ENCODE assay signal across 8 mouse cellular contexts in the genomic region with DNA sequence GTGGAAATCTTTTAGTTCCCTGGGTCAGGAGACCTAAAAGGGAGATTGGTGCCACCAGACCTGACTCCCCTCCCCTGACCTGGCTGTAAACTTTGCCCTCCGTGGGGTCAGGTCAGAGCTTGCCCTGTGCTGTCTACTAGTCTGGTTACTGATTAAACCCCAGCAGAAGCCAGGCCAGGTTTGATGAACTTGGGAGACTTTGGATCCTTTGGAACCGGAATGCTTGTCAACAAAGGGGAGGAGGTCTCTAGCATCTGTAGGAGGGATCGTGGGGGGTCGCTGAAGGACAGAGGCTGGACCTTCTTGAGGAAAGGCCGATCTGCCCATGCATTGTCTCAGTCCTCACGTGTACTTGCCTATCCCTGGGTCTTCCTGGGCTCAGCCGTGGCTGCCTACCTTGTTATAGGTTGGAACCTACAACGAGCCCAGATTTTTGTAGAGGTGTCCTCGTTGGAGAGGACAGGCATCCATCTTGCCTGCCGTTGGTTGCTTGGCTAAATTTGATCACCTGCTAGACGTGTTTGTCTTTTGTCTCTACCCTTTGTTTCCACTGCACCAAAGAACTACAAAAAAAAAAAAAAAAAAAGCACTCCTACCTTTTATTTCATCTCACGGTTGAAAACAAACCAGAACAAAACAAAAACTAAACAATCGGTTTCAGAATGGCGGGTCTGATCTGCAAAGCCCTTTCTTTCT. TPM values are rescaled to one million over a fixed set of nuclear protein-coding genes. Genes with fewer than 3 reads are reported as not detected.
DNase-seq lines count a peak whose midpoint lies in the region; ATAC-seq and TF ChIP-seq lines count a peak whose summit lies in the region.

No protein-coding gene starts in this region.

- no peaks in the 10 kb centered on the region for H3K9me3 ChIP-seq in hindbrain, embryonic 13.5 days
- H3K9me3 ChIP-seq in limb, embryonic 14.5 days (ENCODE audit: control insufficient read depth, low read length): no peaks in the 10 kb centered on the region

- H3K27ac ChIP-seq in layer of hippocampus, adult 2 months: peak overlapping the region; percentile 96
- H3K27ac ChIP-seq in hindbrain, embryonic 13.5 days: peak overlapping the region; percentile 96
- H3K27ac ChIP-seq in limb, embryonic 14.5 days (replicated peaks; ENCODE audit: low read depth, low read length): no peak overlapping the region
- peak overlapping the region; percentile 94 for H3K27ac ChIP-seq in small intestine, adult 2 months (ENCODE audit: insufficient read depth, low read depth, low read length)

- no peaks in the 10 kb centered on the region for H3K27me3 ChIP-seq in hindbrain, embryonic 13.5 days
- no peaks in the 10 kb centered on the region for H3K27me3 ChIP-seq in limb, embryonic 14.5 days (ENCODE audit: control insufficient read depth, insufficient read depth, low read length)
- no peaks in the 10 kb centered on the region for H3K27me3 ChIP-seq in small intestine, adult 2 months (ENCODE audit: control insufficient read depth, insufficient read depth, low read length)

- peaks cover 67% of the 10 kb centered on the region for H3K4me1 ChIP-seq in hindbrain, embryonic 13.5 days (replicated peaks)
- peaks cover 36% of the 10 kb centered on the region for H3K4me1 ChIP-seq in limb, embryonic 14.5 days (ENCODE audit: control insufficient read depth, insufficient read depth, low read length)
- peaks cover 37% of the 10 kb centered on the region for H3K4me1 ChIP-seq in small intestine, adult 2 months (ENCODE audit: control insufficient read depth, insufficient read depth, insufficient read length, low read length)

- no peak for DNase-seq in layer of hippocampus, adult 2 months (ENCODE audit: low spot score in 2 of 2)
- no peak for DNase-seq in layer of hippocampus, postnatal 14 days (ENCODE audit: low spot score in 2 of 2)
- no peak for DNase-seq in limb, embryonic 14.5 days (ENCODE audit: low spot score)
- no peak for DNase-seq in urinary bladder, postnatal 14 days (ENCODE audit: low spot score)
- no peak for DNase-seq in cerebellum, adult 18-20 months
- no peak for DNase-seq in left cerebral cortex, postnatal 4 days

- no peak for TF ChIP-seq POLR2A in limb, embryonic 14.5 days (IDR thresholded peaks at IDR 0.05; ENCODE audit: borderline replicate concordance, extremely low read depth, insufficient read depth, insufficient read length)
- TF ChIP-seq POLR2A in small intestine, adult 2 months (IDR thresholded peaks at IDR 0.05; ENCODE audit: low read depth, low read length): no peak

- H3K36me3 ChIP-seq in hindbrain, embryonic 13.5 days: no peaks in the 10 kb centered on the region
- H3K36me3 ChIP-seq in limb, embryonic 14.5 days (ENCODE audit: control insufficient read depth, insufficient read depth, low read length): no peaks in the 10 kb centered on the region
- H3K36me3 ChIP-seq in small intestine, adult 2 months (ENCODE audit: control insufficient read depth, insufficient read depth, low read length): no peaks in the 10 kb centered on the region

- 15% methylated on average over 14 of the region's 14 CpGs for WGBS in hindbrain, embryonic 13.5 days
- WGBS in limb, embryonic 14.5 days: 50% methylated on average over 14 of the region's 14 CpGs
- 16% methylated on average over 14 of the region's 14 CpGs for WGBS in small intestine, adult 2 months

- H3K4me2 ChIP-seq in hindbrain, embryonic 13.5 days: peak overlapping the region; percentile 98
- H3K4me2 ChIP-seq in limb, embryonic 14.5 days (replicated peaks; ENCODE audit: low read depth, low read length, severe bottlenecking): peak overlapping the region; percentile 87

- H3K9ac ChIP-seq in hindbrain, embryonic 13.5 days: peak overlapping the region; percentile 100
- 0 out of 2 replicates have a peak overlapping the region, but pooled peaks have one; percentile 7 for H3K9ac ChIP-seq in limb, embryonic 14.5 days (ENCODE audit: low read depth, low read length, severe bottlenecking)

- intact Hi-C loops in left cerebral cortex, postnatal 4 days (cut with DNase I): no loop called here

- peak overlapping the region; percentile 66 for H3K4me3 ChIP-seq in layer of hippocampus, adult 2 months
- H3K4me3 ChIP-seq in hindbrain, embryonic 13.5 days: peak overlapping the region; percentile 98
- H3K4me3 ChIP-seq in limb, embryonic 14.5 days (replicated peaks; ENCODE audit: low read length): no peak overlapping the region; the same call in 1 of the 2 replicates
- peak overlapping the region; percentile 99 for H3K4me3 ChIP-seq in small intestine, adult 2 months (ENCODE audit: low read depth, low read length)

- TF ChIP-seq CTCF in layer of hippocampus, adult 2 months (conservative IDR thresholded peaks at IDR 0.05): no peak
- TF ChIP-seq CTCF in small intestine, adult 2 months (IDR thresholded peaks at IDR 0.05; ENCODE audit: extremely low read depth, insufficient read length, insufficient replicate concordance, low read depth, low read length): no peak

- ATAC-seq in hindbrain, embryonic 13.5 days (ENCODE audit: low FRiP score): no peak
- ATAC-seq in limb, embryonic 14.5 days (ENCODE audit: low FRiP score, low read depth): no peak

RNA-seq across cellular contexts. Expression of gene Cmip, which starts 3.5 kb away (rescaled TPM):
- total RNA-seq in layer of hippocampus, adult 2 months (2021): 100 to 1,000 TPM; 269 to 286 TPM
- total RNA-seq in layer of hippocampus, postnatal 14 days (2021): 100 to 1,000 TPM; 330 to 332 TPM
- 87.3 and 90.2 TPM in 2 replicates for polyA plus RNA-seq in hindbrain, embryonic 13.5 days (2015; fragmentation: Nextera tagmentation; extraction: Ambion mirVana)
- polyA plus RNA-seq in limb, embryonic 14.5 days (2012; rRNA removed): 39.7 and 48.3 TPM in 2 replicates
- polyA plus RNA-seq in limb, embryonic 14.5 days (2014; fragmentation: Nextera tagmentation; extraction: Ambion mirVana): 27.1 and 37.1 TPM in 2 replicates
- polyA plus RNA-seq in small intestine, adult 2 months (2012; rRNA removed): 58.7 and 129 TPM in 2 replicates
- 100 to 1,000 TPM; 351 to 377 TPM for total RNA-seq in left cerebral cortex, postnatal 4 days (2021)
